Mouse (Mus musculus) megakaryocyte, embryonic 14.5 days (primary cell): ENCODE data around the gene H60b.

Experiments used
- FLI1 ChIP-seq: IDR thresholded peaks from 2 replicates; pipeline ENCODE4 v1.6.1; 2012; ENCODE audit warnings: low read length, inconsistent platforms, mixed read lengths
- GATA1 ChIP-seq: IDR thresholded peaks from 3 replicates; pipeline ENCODE4 v1.6.1; 2012; ENCODE audit warnings: mixed read lengths, low read length, inconsistent platforms, borderline replicate concordance

GRCm38 (mm10) chr10:22322858-22323257 lies 164.5 kb downstream of the H60b start:
- TF ChIP-seq GATA1 (no peak), FLI1 (no peak)
